Mouse (Mus musculus): ENCODE measurements around the gene Sf3b4. TPM values are rescaled to one million over a fixed set of nuclear protein-coding genes. Genes with fewer than 3 reads are reported as not detected.

The Sf3b4 gene
- total RNA-seq, 2 experiments from 2014 or later, result 6.2 to 38.1 TPM

GRCm38 (mm10) chr3:96207819-96208218, 35.7 kb downstream of the Sf3b4 start:
- ATAC-seq (replicated peaks; ENCODE audit: low FRiP score, poor library complexity, severe bottlenecking), result no peak

- no peak for ATAC-seq (replicated peaks; ENCODE audit: low FRiP score, poor library complexity, severe bottlenecking)
Measured at GRCm38 (mm10) chr3:96209242-96209641, 37.1 kb downstream of the Sf3b4 start.

- ATAC-seq (replicated peaks; ENCODE audit: low FRiP score, poor library complexity, severe bottlenecking), result peak; percentile 10
Measured at GRCm38 (mm10) chr3:96219191-96219641, 47.1 kb downstream of the Sf3b4 start.

GRCm38 (mm10) chr3:96219661-96220130, 47.6 kb downstream of the Sf3b4 start, which contains the start of the genes Bola1 and Hist2h2ab:
Gene Bola1 (minus strand): TSS chr3:96219709.
Gene Hist2h2ab (plus strand): TSS chr3:96219865.
- peak; percentile 62 for ATAC-seq (replicated peaks; ENCODE audit: low FRiP score, poor library complexity, severe bottlenecking)

- ATAC-seq (replicated peaks; ENCODE audit: low FRiP score, poor library complexity, severe bottlenecking), result peak; percentile 19; the same call in 1 of the 2 replicates
Measured at GRCm38 (mm10) chr3:96220131-96220764, 48.1 kb downstream of the Sf3b4 start.

GRCm38 (mm10) chr3:96220765-96221639, 48.9 kb downstream of the Sf3b4 start, which contains the start of the genes Hist2h2ac and Hist2h2be:
Gene Hist2h2ac (minus strand): TSS chr3:96220880.
Gene Hist2h2be (plus strand): TSS chr3:96221119.
- peak; percentile 79 for ATAC-seq (replicated peaks; ENCODE audit: low FRiP score, poor library complexity, severe bottlenecking)

- peak; percentile 17; the same call in 1 of the 2 replicates for ATAC-seq (replicated peaks; ENCODE audit: low FRiP score, poor library complexity, severe bottlenecking)
Measured at GRCm38 (mm10) chr3:96221640-96222038, 49.5 kb downstream of the Sf3b4 start.

GRCm38 (mm10) chr3:96222774-96223173, 50.6 kb downstream of the Sf3b4 start:
- no peak for ATAC-seq (replicated peaks; ENCODE audit: low FRiP score, poor library complexity, severe bottlenecking)

GRCm38 (mm10) chr3:96225421-96225820, 53.3 kb downstream of the Sf3b4 start:
- ATAC-seq (replicated peaks; ENCODE audit: low FRiP score, poor library complexity, severe bottlenecking), result no peak

Other genes starting within 250 kb of the Sf3b4 start
- 153 and 197 TPM in 2 replicates for gene Anp32e, start 243.1 kb upstream of the Sf3b4 start, total RNA-seq (2015; ENCODE audit: low replicate concordance)
- gene Anp32e, start 243.1 kb upstream of the Sf3b4 start, total RNA-seq (2017; ENCODE audit: low replicate concordance), result 541 and 717 TPM in 2 replicates
- gene Plekho1, start 176.3 kb upstream of the Sf3b4 start, total RNA-seq (2015; ENCODE audit: low replicate concordance), result 12.6 and 13.4 TPM in 2 replicates
- 8.6 and 18.6 TPM in 2 replicates for gene Plekho1, start 176.3 kb upstream of the Sf3b4 start, total RNA-seq (2017; ENCODE audit: low replicate concordance)
- gene Vps45, start 113.9 kb upstream of the Sf3b4 start, total RNA-seq (2015; ENCODE audit: low replicate concordance), result 9.0 and 32.3 TPM in 2 replicates
- gene Vps45, start 113.9 kb upstream of the Sf3b4 start, total RNA-seq (2017; ENCODE audit: low replicate concordance), result 8.2 and 34.4 TPM in 2 replicates
- 4.6 and 9.4 TPM in 2 replicates for gene Otud7b, start 67.8 kb upstream of the Sf3b4 start, total RNA-seq (2015; ENCODE audit: low replicate concordance)
- gene Otud7b, start 67.8 kb upstream of the Sf3b4 start, total RNA-seq (2017; ENCODE audit: low replicate concordance), result 28.5 and 37.6 TPM in 2 replicates
- not detected in 2 replicates for gene Mtmr11, start 10.3 kb upstream of the Sf3b4 start, total RNA-seq (2015; ENCODE audit: low replicate concordance)
- not detected in 2 replicates for gene Mtmr11, start 10.3 kb upstream of the Sf3b4 start, total RNA-seq (2017; ENCODE audit: low replicate concordance)
- gene Sv2a, start 8.8 kb downstream of the Sf3b4 start, total RNA-seq (2015; ENCODE audit: low replicate concordance), result not detected in 2 replicates
- gene Sv2a, start 8.8 kb downstream of the Sf3b4 start, total RNA-seq (2017; ENCODE audit: low replicate concordance), result not detected in 2 replicates
- 10.8 and 11.3 TPM in 2 replicates for gene Bola1, start 47.4 kb downstream of the Sf3b4 start, total RNA-seq (2015; ENCODE audit: low replicate concordance)
- 4.9 and 15.5 TPM in 2 replicates for gene Bola1, start 47.4 kb downstream of the Sf3b4 start, total RNA-seq (2017; ENCODE audit: low replicate concordance)
- gene Hist2h2ab, start 47.5 kb downstream of the Sf3b4 start, total RNA-seq (2015; ENCODE audit: low replicate concordance), result 6.8 and 8.4 TPM in 2 replicates
- gene Hist2h2ab, start 47.5 kb downstream of the Sf3b4 start, total RNA-seq (2017; ENCODE audit: low replicate concordance), result 256 and 561 TPM in 2 replicates
- 180 and 195 TPM in 2 replicates for gene Hist2h2ac, start 48.5 kb downstream of the Sf3b4 start, total RNA-seq (2015; ENCODE audit: low replicate concordance)
- 7,308 and 8,144 TPM in 2 replicates for gene Hist2h2ac, start 48.5 kb downstream of the Sf3b4 start, total RNA-seq (2017; ENCODE audit: low replicate concordance)
- gene Hist2h2be, start 48.8 kb downstream of the Sf3b4 start, total RNA-seq (2015; ENCODE audit: low replicate concordance), result 46.5 and 50.7 TPM in 2 replicates
- 35.9 and 44.5 TPM in 2 replicates for gene Hist2h2be, start 48.8 kb downstream of the Sf3b4 start, total RNA-seq (2017; ENCODE audit: low replicate concordance)
- 1,103 and 1,242 TPM in 2 replicates for gene Hist2h3c2, start 66.8 kb downstream of the Sf3b4 start, total RNA-seq (2015; ENCODE audit: low replicate concordance)
- gene Hist2h3c2, start 66.8 kb downstream of the Sf3b4 start, total RNA-seq (2017; ENCODE audit: low replicate concordance), result 928 and 1,001 TPM in 2 replicates
- gene Hist2h2aa2, start 67.9 kb downstream of the Sf3b4 start, total RNA-seq (2015; ENCODE audit: low replicate concordance), result 454 and 530 TPM in 2 replicates
- gene Hist2h2aa2, start 67.9 kb downstream of the Sf3b4 start, total RNA-seq (2017; ENCODE audit: low replicate concordance), result 15,181 TPM in 1 of 2 replicates, not detected in the other
- gene Hist2h2aa1, start 73.2 kb downstream of the Sf3b4 start, total RNA-seq (2015; ENCODE audit: low replicate concordance), result not detected in 2 replicates
- 13,356 and 26,437 TPM in 2 replicates for gene Hist2h2aa1, start 73.2 kb downstream of the Sf3b4 start, total RNA-seq (2017; ENCODE audit: low replicate concordance)
- gene Hist2h3c1, start 74.4 kb downstream of the Sf3b4 start, total RNA-seq (2015; ENCODE audit: low replicate concordance), result 79.3 and 122 TPM in 2 replicates
- gene Hist2h3c1, start 74.4 kb downstream of the Sf3b4 start, total RNA-seq (2017; ENCODE audit: low replicate concordance), result 53.9 and 62.7 TPM in 2 replicates
- gene Hist2h4, start 91.0 kb downstream of the Sf3b4 start, total RNA-seq (2015; ENCODE audit: low replicate concordance), result 928 and 1,194 TPM in 2 replicates
- gene Hist2h4, start 91.0 kb downstream of the Sf3b4 start, total RNA-seq (2017; ENCODE audit: low replicate concordance), result 316 and 543 TPM in 2 replicates
- 2,922 and 3,470 TPM in 2 replicates for gene Hist2h3b, start 96.3 kb downstream of the Sf3b4 start, total RNA-seq (2015; ENCODE audit: low replicate concordance)
- 1,426 and 2,043 TPM in 2 replicates for gene Hist2h3b, start 96.3 kb downstream of the Sf3b4 start, total RNA-seq (2017; ENCODE audit: low replicate concordance)
- 4,676 and 5,120 TPM in 2 replicates for gene Hist2h2bb, start 97.4 kb downstream of the Sf3b4 start, total RNA-seq (2015; ENCODE audit: low replicate concordance)
- 18,393 and 25,698 TPM in 2 replicates for gene Hist2h2bb, start 97.4 kb downstream of the Sf3b4 start, total RNA-seq (2017; ENCODE audit: low replicate concordance)
- gene Fcgr1, start 121.6 kb downstream of the Sf3b4 start, total RNA-seq (2015; ENCODE audit: low replicate concordance), result 3.8 and 5.0 TPM in 2 replicates
- gene Fcgr1, start 121.6 kb downstream of the Sf3b4 start, total RNA-seq (2017; ENCODE audit: low replicate concordance), result 4.1 TPM in 1 of 2 replicates, not detected in the other

Measured in erythroid progenitor cell, adult 5-6 weeks (primary cell).